Mouse (Mus musculus) bone marrow, adult 2 months (tissue): ENCODE measurements around the gene 1700029F12Rik.

Experiments used
- CTCF ChIP-seq: fragments of 200-500 bp; IDR thresholded peaks from 2 replicates; pipeline ENCODE4 v1.5.1; 2011; ENCODE audit warnings: low read length, control low read depth; ENCODE audit not compliant: control insufficient read depth, insufficient read depth
- POLR2A ChIP-seq: fragments of 200-500 bp; IDR thresholded peaks from 2 replicates; pipeline ENCODE4 v1.6.1; 2011; ENCODE audit warnings: low read depth, mild to moderate bottlenecking, control low read depth, low read length, borderline replicate concordance; ENCODE audit not compliant: control insufficient read depth

DNA sequence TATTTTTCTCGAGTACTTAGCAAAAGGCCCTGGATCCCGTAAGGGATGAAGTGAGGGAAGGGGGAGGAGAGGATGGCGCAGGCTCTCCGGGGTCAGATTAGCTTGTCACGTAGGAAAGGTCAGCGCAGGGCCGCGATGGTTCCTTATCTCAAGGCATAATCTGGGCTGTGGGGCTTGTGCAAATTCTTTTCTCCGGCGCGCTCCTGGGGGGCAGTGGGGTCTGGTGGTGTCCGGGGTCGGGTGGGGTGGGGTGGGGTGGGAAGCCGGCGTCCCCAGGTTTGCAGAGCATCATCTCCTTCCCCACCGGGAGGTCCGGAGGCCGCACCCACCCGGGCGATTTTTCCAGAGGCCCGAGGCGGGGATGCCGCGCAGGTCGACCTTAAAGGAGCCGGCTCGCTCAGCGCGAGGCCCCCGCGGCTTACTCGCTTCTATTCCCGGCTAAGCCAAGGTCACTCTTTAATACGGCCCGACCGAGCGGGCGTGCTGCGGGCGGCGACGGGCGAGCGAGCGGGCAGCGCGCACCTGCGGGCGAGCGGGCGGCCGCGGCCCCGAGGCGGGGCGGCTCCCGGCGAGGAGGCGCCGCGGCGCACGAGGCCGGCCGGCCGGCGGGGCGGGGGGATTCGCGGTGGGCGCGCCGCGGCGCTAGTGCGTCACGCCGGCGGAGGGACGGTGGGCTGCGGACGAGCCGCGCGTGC, 36.9 kb upstream of the 1700029F12Rik start:
- TF ChIP-seq POLR2A (no peak), CTCF (no peak)
